Mouse (Mus musculus) limb, embryonic 11.5 days (tissue): ENCODE results near the gene Zfp462. TPM values are rescaled to one million over a fixed set of nuclear protein-coding genes. Genes with fewer than 3 reads are reported as not detected.

Source experiments
- ATAC-seq: fragments of 200-750 bp; cut with Nextera tagmentation; 2 replicates; pipeline ENCODE4 v1.8.0; 2017; ENCODE audit warnings: low read depth; ENCODE audit not compliant: insufficient number of reproducible peaks, low FRiP score, low TSS enrichment
- DNase-seq: peaks from one replicate; pipeline ENCODE4 v3.0.0-alpha.2; 2015; ENCODE audit warnings: low spot score
- H3K27ac ChIP-seq: fragments of 300-500 bp; sonication (generic); replicated peaks from 2 replicates; pipeline ENCODE4 v1.5.1; 2014; ENCODE audit warnings: low read depth, mild to moderate bottlenecking, low read length
- H3K27me3 ChIP-seq: fragments of 300-500 bp; sonication (generic); 2 replicates; pipeline ENCODE4 v1.6.1; 2014; ENCODE audit warnings: mild to moderate bottlenecking, low read length, mixed read lengths; ENCODE audit not compliant: control insufficient read depth, insufficient read depth
- H3K36me3 ChIP-seq: fragments of 300-500 bp; sonication (generic); 2 replicates; pipeline ENCODE4 v1.6.1; 2014; ENCODE audit warnings: mild to moderate bottlenecking, low read length, moderate library complexity, mixed read lengths; ENCODE audit not compliant: control insufficient read depth, insufficient read depth
- H3K4me1 ChIP-seq: fragments of 300-500 bp; sonication (generic); 2 replicates; pipeline ENCODE4 v1.6.1; 2014; ENCODE audit warnings: low read length, mixed read lengths; ENCODE audit not compliant: control insufficient read depth, insufficient read depth
- H3K4me2 ChIP-seq: fragments of 300-500 bp; sonication (generic); 2 replicates; pipeline ENCODE4 v1.6.1; 2014; ENCODE audit warnings: low read depth, mild to moderate bottlenecking, moderate library complexity; ENCODE audit not compliant: severe bottlenecking
- H3K4me3 ChIP-seq: fragments of 300-500 bp; sonication (generic); 2 replicates; pipeline ENCODE4 v1.5.1; 2014; ENCODE audit warnings: low read depth, low read length
- H3K9ac ChIP-seq: fragments of 300-500 bp; sonication (generic); 2 replicates; pipeline ENCODE4 v1.6.1; 2014; ENCODE audit warnings: mild to moderate bottlenecking, low read length
- H3K9me3 ChIP-seq: fragments of 300-500 bp; sonication (generic); 2 replicates; pipeline ENCODE4 v1.6.1; 2016; ENCODE audit warnings: low read length; ENCODE audit not compliant: control insufficient read depth
- WGBS: fragments of 180-500 bp; shearing (Covaris S2); extraction: QIAGEN DNeasy Blood & Tissue Kit; methylation state at CpG from one replicate; pipeline ENCODE4 v1.1.7; 2014; 5-methylcytosine and 5-hydroxymethylcytosine counted together
- polyA plus RNA-seq: library from polyadenylated mRNA; unstranded; fragments of >200 nt; fragmentation: Nextera tagmentation; extraction: Ambion mirVana; gene quantifications from 2 replicates; pipeline ENCODE4 v1.2.1, GENCODE M21; 2014

Gene Zfp462
- polyA plus RNA-seq, 1 experiment from 2014 or later: 11.4 TPM

DNA sequence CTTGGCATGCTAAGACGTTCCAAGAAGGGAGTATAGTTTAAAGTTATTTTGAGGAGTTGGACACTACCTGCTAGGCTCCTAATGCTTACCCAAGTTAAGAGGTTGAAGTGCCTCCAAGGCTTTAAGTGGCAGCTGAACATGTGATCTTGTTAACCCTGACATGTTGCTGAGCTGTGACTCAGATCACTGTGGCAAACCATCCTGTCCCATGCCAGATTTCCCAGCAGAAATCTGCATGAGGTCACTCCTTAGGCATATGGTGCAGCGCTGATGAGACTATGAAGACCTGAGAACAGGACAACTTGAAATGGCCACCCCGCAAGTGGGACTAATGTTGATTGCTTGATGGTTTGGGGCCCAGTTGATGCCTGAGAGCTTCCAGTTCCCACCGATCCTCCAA lies 27.2 kb downstream of the Zfp462 start:
- 92% methylated on average over 4 of the region's 4 CpGs for WGBS
- ATAC-seq: no peak
- Histone ChIP-seq H3K4me1 (no peaks in the 10 kb centered on the region), H3K4me2 (no peak overlapping the region), H3K36me3 (no peaks in the 10 kb centered on the region; the same call in 1 of the 2 replicates), H3K9me3 (no peaks in the 10 kb centered on the region), H3K9ac (no peak overlapping the region), H3K27me3 (no peaks in the 10 kb centered on the region), H3K4me3 (no peak overlapping the region), H3K27ac (no peak overlapping the region)
- DNase-seq: no peak

DNA sequence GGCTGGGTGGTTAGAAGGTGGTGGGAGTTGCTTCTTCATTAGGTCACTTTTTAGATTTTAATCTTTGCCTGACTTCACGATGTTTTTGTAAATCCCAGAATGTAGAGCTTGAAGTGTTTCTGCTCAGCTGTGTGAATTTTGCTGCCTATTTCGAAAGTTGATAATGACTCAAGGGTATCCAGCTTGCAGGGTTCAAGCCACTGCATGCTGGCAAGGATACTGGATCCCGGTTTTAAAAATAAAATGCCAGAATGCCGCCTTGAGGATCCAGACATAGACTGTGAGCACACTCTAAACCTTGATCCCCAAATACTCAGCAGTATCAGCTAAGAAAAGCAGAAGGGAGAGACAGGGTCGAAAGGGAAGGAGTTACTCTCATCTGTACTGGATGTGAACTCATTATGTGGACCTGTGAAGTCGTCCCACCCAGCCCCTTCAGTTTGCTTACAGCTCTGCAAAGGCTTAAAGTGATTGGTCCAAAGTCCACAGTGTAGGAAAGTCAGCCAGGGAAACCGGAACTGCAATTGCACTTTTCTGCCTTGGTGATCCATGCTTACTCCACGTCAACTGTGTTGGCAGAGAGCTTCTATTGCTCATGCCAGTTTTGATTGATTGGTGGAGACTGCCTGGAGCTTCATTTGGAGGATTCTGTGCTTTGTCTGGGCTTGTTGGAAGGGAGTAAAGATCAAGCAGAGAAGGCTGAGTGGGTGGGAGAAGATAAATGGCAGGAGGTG lies 28.1 kb downstream of the Zfp462 start:
- Histone ChIP-seq H3K27me3 (no peaks in the 10 kb centered on the region), H3K9ac (no peak overlapping the region), H3K9me3 (no peaks in the 10 kb centered on the region), H3K4me1 (no peaks in the 10 kb centered on the region), H3K36me3 (no peaks in the 10 kb centered on the region; the same call in 1 of the 2 replicates), H3K27ac (no peak overlapping the region), H3K4me2 (no peak overlapping the region), H3K4me3 (no peak overlapping the region)
- 64% methylated on average over 8 of the region's 8 CpGs for WGBS
- DNase-seq (no peak), ATAC-seq (no peak)

GRCm38 (mm10) chr4:54979771-54980472 lies 35.1 kb downstream of the Zfp462 start:
- Histone ChIP-seq H3K27me3 (no peaks in the 10 kb centered on the region), H3K9me3 (no peaks in the 10 kb centered on the region), H3K9ac (no peak overlapping the region), H3K4me2 (no peak overlapping the region), H3K4me1 (no peaks in the 10 kb centered on the region), H3K4me3 (no peak overlapping the region), H3K27ac (no peak overlapping the region), H3K36me3 (no peaks in the 10 kb centered on the region)
- no peak for DNase-seq
- no peak for ATAC-seq
- WGBS: 84% methylated on average over 13 of the region's 13 CpGs

GRCm38 (mm10) chr4:54984502-54984901 lies 39.7 kb downstream of the Zfp462 start:
- Histone ChIP-seq H3K9ac (no peak overlapping the region), H3K4me3 (no peak overlapping the region), H3K27me3 (no peaks in the 10 kb centered on the region), H3K27ac (no peak overlapping the region), H3K36me3 (no peaks in the 10 kb centered on the region), H3K9me3 (no peaks in the 10 kb centered on the region), H3K4me2 (no peak overlapping the region), H3K4me1 (no peaks in the 10 kb centered on the region)
- DNase-seq (no peak), ATAC-seq (no peak)
- 84% methylated on average over 2 of the region's 2 CpGs for WGBS

DNA sequence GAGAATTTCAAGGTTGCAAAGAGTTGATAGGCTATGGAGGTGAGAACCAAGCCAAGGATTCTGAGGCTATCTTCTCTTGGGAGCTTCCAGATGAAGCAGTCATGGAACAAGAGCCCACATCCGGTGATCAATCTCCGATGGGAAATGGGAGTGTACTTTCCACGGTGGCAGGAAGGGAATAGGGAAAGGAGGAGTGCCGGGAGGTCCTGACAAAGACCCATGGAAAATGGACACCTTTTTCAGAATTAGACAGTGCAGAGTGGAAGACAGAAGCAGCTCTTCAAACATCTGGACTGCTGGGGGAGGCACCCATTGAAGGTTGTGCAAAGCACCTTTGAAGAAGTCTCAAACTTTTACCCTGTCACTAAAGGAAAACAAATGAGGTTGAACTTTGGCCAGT lies 41.8 kb downstream of the Zfp462 start:
- H3K27me3 ChIP-seq: no peaks in the 10 kb centered on the region
- no peak overlapping the region for H3K4me2 ChIP-seq
- no peaks in the 10 kb centered on the region for H3K36me3 ChIP-seq
- ATAC-seq (no peak), DNase-seq (no peak)
- WGBS: 71% methylated on average over 4 of the region's 4 CpGs
- no peak overlapping the region for H3K4me3 ChIP-seq
- no peaks in the 10 kb centered on the region for H3K4me1 ChIP-seq
- H3K9ac ChIP-seq: no peak overlapping the region
- H3K27ac ChIP-seq: no peak overlapping the region
- H3K9me3 ChIP-seq: no peaks in the 10 kb centered on the region

DNA sequence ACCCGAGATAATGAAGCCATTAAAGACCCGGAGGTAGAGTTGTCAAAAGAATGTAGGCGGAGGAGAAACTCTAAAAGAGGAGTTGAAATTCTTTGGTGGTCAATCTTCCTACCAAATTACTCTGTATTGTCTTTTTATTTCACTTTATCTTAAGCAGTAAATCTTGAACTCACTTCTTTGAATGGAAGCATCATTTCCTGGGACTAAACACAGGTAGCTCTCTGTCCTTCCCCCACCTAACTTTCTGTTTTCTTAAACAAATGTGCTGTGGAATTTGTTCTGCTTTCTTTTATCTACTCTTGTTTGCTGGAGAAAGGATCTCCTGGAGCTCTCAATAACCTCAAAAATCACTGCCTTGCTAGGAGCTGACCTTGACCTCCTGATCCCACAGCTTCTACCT lies 42.4 kb downstream of the Zfp462 start:
- WGBS: 59% methylated on average over 3 of the region's 3 CpGs
- Histone ChIP-seq H3K4me2 (no peak overlapping the region), H3K4me3 (no peak overlapping the region), H3K36me3 (no peaks in the 10 kb centered on the region), H3K9me3 (no peaks in the 10 kb centered on the region), H3K27me3 (no peaks in the 10 kb centered on the region), H3K9ac (no peak overlapping the region), H3K27ac (no peak overlapping the region), H3K4me1 (no peaks in the 10 kb centered on the region)
- no peak for ATAC-seq
- DNase-seq: no peak

DNA sequence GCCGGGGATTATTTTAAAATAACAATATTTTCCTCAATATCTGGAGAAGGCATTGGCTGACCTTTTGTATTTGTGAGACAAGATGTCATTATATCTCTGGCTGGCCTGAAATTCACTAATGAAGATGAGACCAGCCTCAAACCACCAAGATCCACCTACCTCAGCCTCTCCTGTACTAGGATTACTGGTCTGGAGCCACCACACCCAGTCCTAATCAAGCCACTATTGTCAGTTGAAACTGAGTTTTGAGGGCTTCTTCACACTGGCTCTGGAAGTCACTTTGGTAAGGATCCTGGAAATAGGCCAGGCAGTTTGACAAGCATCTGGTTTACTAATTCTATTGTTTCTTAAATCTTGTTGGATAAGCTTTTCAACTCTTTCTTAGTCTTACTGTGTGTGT lies 43.1 kb downstream of the Zfp462 start:
- no peak for DNase-seq
- H3K9me3 ChIP-seq: no peaks in the 10 kb centered on the region
- H3K27ac ChIP-seq: no peak overlapping the region
- 97% methylated on average over 1 of the region's 1 CpGs for WGBS
- no peaks in the 10 kb centered on the region for H3K4me1 ChIP-seq
- H3K4me2 ChIP-seq: no peak overlapping the region
- H3K9ac ChIP-seq: no peak overlapping the region
- no peaks in the 10 kb centered on the region for H3K27me3 ChIP-seq
- H3K36me3 ChIP-seq: no peaks in the 10 kb centered on the region
- H3K4me3 ChIP-seq: no peak overlapping the region
- no peak for ATAC-seq

GRCm38 (mm10) chr4:54991973-54992372 lies 47.1 kb downstream of the Zfp462 start:
- no peaks in the 10 kb centered on the region for H3K9me3 ChIP-seq
- H3K4me1 ChIP-seq: no peaks in the 10 kb centered on the region
- no peak overlapping the region for H3K9ac ChIP-seq
- no peaks in the 10 kb centered on the region for H3K36me3 ChIP-seq
- H3K27me3 ChIP-seq: no peaks in the 10 kb centered on the region
- H3K4me2 ChIP-seq: no peak overlapping the region
- 54% methylated on average over 5 of the region's 5 CpGs for WGBS
- no peak for DNase-seq
- H3K4me3 ChIP-seq: no peak overlapping the region
- H3K27ac ChIP-seq: no peak overlapping the region
- ATAC-seq: no peak
